Mouse (Mus musculus) midbrain, embryonic 10.5 days (tissue): ENCODE measurements at regions not wholly inside any gene's neighbourhood (a gene's known extent, or its start where the extent isn't known, plus 50 kb on each side); places are given as distances from the start of the nearest gene placed in this dataset.
A peak's percentile ranks its signal among the peaks of the same experiment; 100 is the strongest.

Experiments used
- DNase-seq: peaks from one replicate; pipeline ENCODE4 v3.0.0-alpha.2; 2017; ENCODE audit warnings: low spot score
- H3K27ac ChIP-seq: fragments of 300-500 bp; sonication (generic); replicated peaks from 2 replicates; pipeline ENCODE4 v1.5.1; 2016; ENCODE audit warnings: mild to moderate bottlenecking
- H3K27me3 ChIP-seq: fragments of 300-500 bp; sonication (generic); 2 replicates; pipeline ENCODE4 v1.6.1; 2016; ENCODE audit warnings: low read depth, mild to moderate bottlenecking; ENCODE audit not compliant: poor library complexity, severe bottlenecking
- H3K36me3 ChIP-seq: fragments of 300-500 bp; sonication (generic); 2 replicates; pipeline ENCODE4 v1.6.1; 2016; ENCODE audit warnings: mild to moderate bottlenecking, moderate library complexity
- H3K4me1 ChIP-seq: fragments of 300-500 bp; sonication (generic); 2 replicates; pipeline ENCODE4 v1.6.1; 2016
- H3K4me3 ChIP-seq: fragments of 300-500 bp; sonication (generic); 2 replicates; pipeline ENCODE4 v1.5.1; 2016; ENCODE audit warnings: mild to moderate bottlenecking, moderate library complexity
- H3K9me3 ChIP-seq: fragments of 300-500 bp; sonication (generic); replicated peaks from 2 replicates; pipeline ENCODE4 v1.6.1; 2016; ENCODE audit warnings: mild to moderate bottlenecking
- WGBS: fragments of 180-500 bp; shearing (Covaris S2); methylation state at CpG from one replicate; pipeline ENCODE4 v1.1.7; 2016; 5-methylcytosine and 5-hydroxymethylcytosine counted together

GRCm38 (mm10) chr7:64074661-64075234 lies 78.9 kb upstream of the Trpm1 start:
- Histone ChIP-seq H3K4me1 (no peaks in the 10 kb centered on the region), H3K36me3 (no peaks in the 10 kb centered on the region), H3K27me3 (no peaks in the 10 kb centered on the region), H3K4me3 (no peak overlapping the region), H3K27ac (no peak overlapping the region), H3K9me3 (no peaks in the 10 kb centered on the region)
- DNase-seq: peak; percentile 9
- WGBS: 92% methylated on average over 4 of the region's 4 CpGs

- H3K4me1 ChIP-seq: no peaks in the 10 kb centered on the region
- H3K36me3 ChIP-seq: no peaks in the 10 kb centered on the region
- DNase-seq: no peak
- no peak overlapping the region for H3K4me3 ChIP-seq
- H3K9me3 ChIP-seq: no peaks in the 10 kb centered on the region
- H3K27me3 ChIP-seq: no peaks in the 10 kb centered on the region
- WGBS: 90% methylated on average over 4 of the region's 4 CpGs
- no peak overlapping the region for H3K27ac ChIP-seq
These were observed 79.4 kb upstream of the Trpm1 start for GRCm38 (mm10) chr7:64074186-64074585.

GRCm38 (mm10) chr7:64073781-64074180 lies 79.9 kb upstream of the Trpm1 start:
- Histone ChIP-seq H3K9me3 (no peaks in the 10 kb centered on the region), H3K4me1 (no peaks in the 10 kb centered on the region), H3K4me3 (no peak overlapping the region), H3K36me3 (no peaks in the 10 kb centered on the region), H3K27me3 (no peaks in the 10 kb centered on the region), H3K27ac (no peak overlapping the region)
- peak; percentile 9 for DNase-seq
- WGBS: 87% methylated on average over 3 of the region's 3 CpGs

GRCm38 (mm10) chr7:64070930-64071329 lies 82.7 kb upstream of the Trpm1 start:
- WGBS: 95% methylated on average over 5 of the region's 5 CpGs
- Histone ChIP-seq H3K27ac (no peak overlapping the region), H3K36me3 (no peaks in the 10 kb centered on the region), H3K4me1 (no peaks in the 10 kb centered on the region), H3K9me3 (no peaks in the 10 kb centered on the region), H3K4me3 (no peak overlapping the region), H3K27me3 (no peaks in the 10 kb centered on the region)
- no peak for DNase-seq

- Histone ChIP-seq H3K9me3 (no peaks in the 10 kb centered on the region), H3K36me3 (no peaks in the 10 kb centered on the region), H3K4me3 (no peak overlapping the region), H3K4me1 (no peaks in the 10 kb centered on the region), H3K27ac (no peak overlapping the region), H3K27me3 (no peaks in the 10 kb centered on the region)
- 90% methylated on average over 23 of the region's 23 CpGs for WGBS
- no peak for DNase-seq
These were observed 87.9 kb upstream of the Trpm1 start for GRCm38 (mm10) chr7:64065529-64066247.

- 90% methylated on average over 7 of the region's 7 CpGs for WGBS
- Histone ChIP-seq H3K4me1 (no peaks in the 10 kb centered on the region), H3K27ac (no peak overlapping the region), H3K9me3 (no peaks in the 10 kb centered on the region), H3K36me3 (no peaks in the 10 kb centered on the region), H3K27me3 (no peaks in the 10 kb centered on the region), H3K4me3 (no peak overlapping the region)
- no peak for DNase-seq
These were observed 89.0 kb upstream of the Trpm1 start for GRCm38 (mm10) chr7:64064460-64065241.

- WGBS: 86% methylated on average over 4 of the region's 4 CpGs
- Histone ChIP-seq H3K4me1 (peaks cover 15% of the 10 kb centered on the region), H3K36me3 (no peaks in the 10 kb centered on the region), H3K4me3 (no peak overlapping the region), H3K27me3 (no peaks in the 10 kb centered on the region), H3K9me3 (no peaks in the 10 kb centered on the region), H3K27ac (no peak overlapping the region)
- DNase-seq: no peak
These were observed 92.5 kb upstream of the Trpm1 start for GRCm38 (mm10) chr7:64061170-64061569.

GRCm38 (mm10) chr7:64060582-64060981 lies 93.1 kb upstream of the Trpm1 start:
- WGBS: 94% methylated on average over 1 of the region's 1 CpGs
- no peak for DNase-seq

GRCm38 (mm10) chr7:64060051-64060450 lies 93.6 kb upstream of the Trpm1 start:
- DNase-seq: peak; percentile 38
- Histone ChIP-seq H3K4me3 (no peak overlapping the region), H3K36me3 (no peaks in the 10 kb centered on the region), H3K4me1 (peaks cover 15% of the 10 kb centered on the region), H3K27ac (no peak overlapping the region), H3K27me3 (no peaks in the 10 kb centered on the region), H3K9me3 (no peaks in the 10 kb centered on the region)
- 0% methylated on average over 1 of the region's 1 CpGs for WGBS

More at GRCm38 (mm10) chr7:64060582-64060981, 93.1 kb upstream of the Trpm1 start:
- Histone ChIP-seq H3K27me3 (no peaks in the 10 kb centered on the region), H3K27ac (no peak overlapping the region), H3K4me1 (peaks cover 15% of the 10 kb centered on the region), H3K36me3 (no peaks in the 10 kb centered on the region), H3K4me3 (no peak overlapping the region), H3K9me3 (no peaks in the 10 kb centered on the region)

- 39% methylated on average over 4 of the region's 4 CpGs for WGBS
- H3K27ac ChIP-seq: peak overlapping the region; percentile 75
These were observed 95.3 kb upstream of the Trpm1 start for GRCm38 (mm10) chr7:64058282-64058872.

GRCm38 (mm10) chr7:64057873-64058272 lies 95.8 kb upstream of the Trpm1 start:
- DNase-seq: peak; percentile 28
- Histone ChIP-seq H3K9me3 (no peaks in the 10 kb centered on the region), H3K27ac (peak overlapping the region; percentile 75), H3K4me1 (peaks cover 15% of the 10 kb centered on the region), H3K27me3 (no peaks in the 10 kb centered on the region), H3K4me3 (no peak overlapping the region), H3K36me3 (no peaks in the 10 kb centered on the region)
- 56% methylated on average over 4 of the region's 4 CpGs for WGBS

More at GRCm38 (mm10) chr7:64058282-64058872, 95.3 kb upstream of the Trpm1 start:
- no peak overlapping the region for H3K4me3 ChIP-seq
- DNase-seq: no peak
- H3K27me3 ChIP-seq: no peaks in the 10 kb centered on the region
- H3K4me1 ChIP-seq: peaks cover 15% of the 10 kb centered on the region
- H3K36me3 ChIP-seq: no peaks in the 10 kb centered on the region
- no peaks in the 10 kb centered on the region for H3K9me3 ChIP-seq

GRCm38 (mm10) chr7:64056498-64056897 lies 97.1 kb upstream of the Trpm1 start:
- H3K4me3 ChIP-seq: no peak overlapping the region
- peaks cover 15% of the 10 kb centered on the region for H3K4me1 ChIP-seq
- DNase-seq: no peak
- H3K27me3 ChIP-seq: no peaks in the 10 kb centered on the region
- 80% methylated on average over 3 of the region's 3 CpGs for WGBS
- no peaks in the 10 kb centered on the region for H3K9me3 ChIP-seq
- no peaks in the 10 kb centered on the region for H3K36me3 ChIP-seq
- H3K27ac ChIP-seq: no peak overlapping the region
